Mouse (Mus musculus) embryonic stem cell, embryonic (primary cell): ENCODE data around the gene Arl6ip5.

Source experiments
- CTCF ChIA-PET, 4 experiments: fragments of 300-600 bp in 2 of 4; fragments of 350-600 bp in 2 of 4; sonication (Branson Sonifier 250); formaldehyde crosslinking; loops; one replicate each; lab custom pipeline; 2022; ENCODE audit warnings: inconsistent platforms in 2 of 4; lab: Charles Lee
- POLR2A ChIA-PET, 4 experiments: fragments of 300-600 bp in 2 of 4; fragments of 350-600 bp in 2 of 4; sonication (Branson Sonifier 250); formaldehyde crosslinking; loops; one replicate each; lab custom pipeline; 2022; ENCODE audit warnings: antibody characterized with exemption in 4 of 4, inconsistent platforms in 1 of 4; lab: Charles Lee

Arl6ip5 gene

DNA sequence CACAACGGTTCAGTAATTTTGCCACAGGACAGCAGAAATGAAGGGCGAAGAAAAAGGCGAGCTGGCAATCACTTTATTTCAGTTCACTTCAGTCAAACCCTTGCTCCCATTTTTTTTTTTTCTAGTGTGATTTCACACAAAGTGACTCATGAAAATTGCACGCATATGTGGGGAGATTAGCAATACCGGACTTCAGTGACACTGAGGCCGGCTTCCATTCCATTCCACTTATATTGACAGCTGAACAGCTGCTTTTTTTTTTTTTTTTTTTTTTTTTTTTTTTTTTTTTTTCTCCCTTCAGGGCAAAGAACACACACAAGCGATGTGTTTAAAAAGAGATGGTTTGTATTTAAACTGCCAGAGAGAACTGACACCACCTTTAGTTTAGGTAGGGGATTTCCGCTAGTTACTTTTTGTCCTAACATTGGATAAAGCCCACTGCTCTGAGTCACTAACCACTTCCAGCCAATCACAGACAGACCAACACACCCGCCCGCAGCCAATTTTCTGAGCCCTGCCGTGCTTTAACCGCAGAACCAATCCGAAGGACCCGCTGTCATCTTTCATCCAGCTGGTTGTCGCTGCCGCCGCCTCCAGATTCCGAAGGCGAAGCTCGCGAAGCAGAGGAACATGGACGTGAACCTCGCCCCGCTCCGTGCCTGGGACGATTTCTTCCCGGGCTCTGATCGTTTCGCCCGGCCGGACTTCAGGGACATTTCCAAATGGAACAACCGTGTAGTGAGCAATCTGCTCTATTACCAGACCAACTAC is at the start of gene Arl6ip5:
Arl6ip5 (plus strand) TSS at position 499 of the 771 bp plus-strand sequence.
- ChIA-PET POLR2A (interaction anchor here in 2 of 4 experiments (0.6 to 4.2 kb wide), 24 partner anchors 9 to 745 kb away, joined by 3 to 13 read pairs (median 4); partner anchors contain the start of genes Eogt (in 1 of the 2) and Tmf1 (in 1 of the 2)), CTCF (interaction anchor here in 3 of 4 experiments (0.7 to 1.9 kb wide), 6 partner anchors 29 to 1273 kb away, joined by 3 to 6 read pairs (median 3); partner anchors contain the start of gene Eogt (in 1 of the 3))

DNA sequence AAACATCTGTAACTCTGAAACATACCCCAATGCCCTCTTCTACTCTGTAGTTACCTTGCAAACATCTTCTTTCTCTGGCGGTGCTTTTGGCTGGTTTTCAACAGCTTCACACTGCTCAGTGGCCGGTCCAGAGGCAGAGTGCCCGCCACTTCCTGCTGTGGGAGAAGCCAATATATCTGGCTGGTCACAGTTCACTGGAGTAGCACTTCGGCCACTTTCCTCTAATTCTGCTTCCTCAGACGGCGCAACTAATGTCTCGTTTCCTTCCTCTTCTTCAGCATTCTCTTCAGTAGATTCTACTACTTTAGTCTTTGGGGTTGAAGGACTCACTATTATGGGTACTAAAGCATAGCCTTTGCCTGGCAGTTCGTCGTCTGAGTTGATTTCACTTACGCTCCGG is 34.8 kb upstream of the Arl6ip5 start:
- POLR2A ChIA-PET, result interaction anchor here in 2 of 4 experiments (0.8 to 1.3 kb wide), 4 partner anchors 12 to 36 kb away, joined by 3 read pairs; no protein-coding TSS in a partner anchor
- CTCF ChIA-PET, result no interaction called here

DNA sequence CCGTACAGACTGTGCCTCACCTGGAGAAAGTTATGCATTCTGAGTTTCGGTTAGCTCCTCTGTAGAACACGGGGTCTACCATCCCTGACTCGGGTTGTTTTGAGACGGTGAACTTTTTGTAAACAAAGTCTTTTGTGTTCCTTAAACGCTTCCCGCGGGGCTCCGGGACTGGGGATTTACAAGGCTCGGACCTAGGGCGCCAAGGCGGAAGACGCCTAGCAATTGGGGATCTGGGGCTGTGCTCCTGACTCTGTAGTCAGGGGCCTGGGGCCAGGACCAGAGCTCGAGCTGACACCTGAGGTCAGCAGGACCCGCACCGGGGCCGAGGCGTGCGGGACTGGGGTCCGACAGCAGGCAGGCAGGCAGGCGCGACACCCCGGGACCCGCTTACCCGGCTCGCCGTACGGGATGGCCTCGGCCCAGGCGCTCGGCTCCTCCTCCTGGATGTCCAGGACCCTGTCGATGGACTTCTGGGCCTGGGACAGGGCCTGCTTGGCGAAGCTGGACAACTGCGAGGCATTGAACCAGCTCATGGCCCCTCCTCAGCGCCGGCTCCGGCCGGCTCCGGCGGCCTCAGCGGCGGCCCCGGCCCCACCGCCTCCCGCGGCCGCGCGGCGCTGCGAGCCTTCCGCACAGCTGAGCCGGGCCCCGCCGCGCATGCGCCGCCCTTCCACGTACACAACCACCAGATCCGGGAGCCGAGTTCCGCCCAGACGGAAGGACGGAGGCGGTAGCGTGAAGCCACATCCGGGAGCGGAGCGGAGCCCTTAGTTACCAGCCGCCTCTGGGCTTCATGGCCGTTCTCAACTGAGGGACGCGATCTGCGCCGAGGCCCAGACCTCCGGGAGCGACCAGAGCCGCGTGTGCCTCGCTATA is 31.8 kb upstream of the Arl6ip5 start, which contains the start of gene Tmf1:
Tmf1 (minus strand) TSS at position 632 of the 876 bp plus-strand sequence.
- CTCF ChIA-PET, result interaction anchor here in 1 of 4 experiments (1.5 kb wide), 1 partner anchor 30 kb away, joined by 4 read pairs; the partner anchor contains the start of gene Eogt
- POLR2A ChIA-PET, result interaction anchor here in 3 of 4 experiments (0.5 to 7.7 kb wide), 30 partner anchors 8 to 218 kb away, joined by 3 to 76 read pairs (median 6); partner anchors contain the start of genes Eogt (in 3 of the 3), Uba3 (in 3 of the 3) and Arl6ip5 (in 1 of the 3)

DNA sequence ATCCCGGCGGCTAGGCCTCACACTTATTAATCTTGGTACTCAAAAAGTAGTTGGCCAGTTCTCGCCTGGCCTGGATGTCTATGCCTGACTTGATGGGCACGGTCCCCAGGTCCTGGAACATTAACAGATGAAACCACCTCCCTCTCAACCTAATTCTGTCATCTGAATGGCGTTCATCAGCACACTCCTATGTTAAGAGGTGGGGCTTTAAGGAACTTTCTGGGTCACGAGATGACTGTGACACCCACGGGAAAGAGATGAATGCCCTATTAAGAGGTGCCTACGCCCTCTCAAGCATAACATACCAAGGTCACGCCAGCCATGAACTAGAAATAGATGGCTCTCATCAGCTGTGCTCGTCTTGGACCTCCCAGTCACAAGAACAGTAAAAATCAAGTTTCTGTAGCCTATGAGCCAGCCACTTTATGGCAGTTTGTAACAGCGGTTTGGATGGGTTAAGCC is 31.1 kb upstream of the Arl6ip5 start:
- CTCF ChIA-PET, result no interaction called here
- POLR2A ChIA-PET, result interaction anchor here in 3 of 4 experiments (0.9 to 7.7 kb wide), 27 partner anchors 9 to 217 kb away, joined by 3 to 76 read pairs (median 6); partner anchors contain the start of genes Uba3 (in 3 of the 3), Arl6ip5 (in 2 of the 3) and Eogt (in 2 of the 3)

DNA sequence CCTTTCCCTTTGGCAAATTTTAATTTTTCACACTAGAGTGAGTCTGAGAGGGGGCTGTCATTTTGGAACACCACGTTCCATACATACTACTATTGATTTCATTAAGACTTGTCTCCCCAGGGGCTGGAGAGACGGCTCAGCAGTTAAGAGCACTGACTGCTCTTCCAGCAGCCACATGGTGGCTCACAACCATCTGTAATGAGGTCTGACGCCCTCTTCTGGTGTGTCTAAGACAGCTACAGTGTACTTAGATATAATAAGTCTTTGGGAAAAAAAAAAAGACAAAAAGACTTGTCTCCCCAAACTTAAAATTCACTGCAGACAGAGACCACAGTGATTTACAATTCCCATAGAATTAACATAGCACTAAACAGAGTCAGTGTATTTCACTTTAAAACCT is 10.1 kb upstream of the Arl6ip5 start:
- ChIA-PET POLR2A (interaction anchor here in 2 of 4 experiments (0.9 to 6.2 kb wide), 8 partner anchors 10 to 52 kb away, joined by 3 to 76 read pairs (median 6); partner anchors contain the start of genes Tmf1 (in 2 of the 2), Arl6ip5 (in 1 of the 2) and Eogt (in 1 of the 2)), CTCF (interaction anchor here in 1 of 4 experiments (0.7 kb wide), 1 partner anchor 28 kb away, joined by 3 read pairs; no protein-coding TSS in a partner anchor)

DNA sequence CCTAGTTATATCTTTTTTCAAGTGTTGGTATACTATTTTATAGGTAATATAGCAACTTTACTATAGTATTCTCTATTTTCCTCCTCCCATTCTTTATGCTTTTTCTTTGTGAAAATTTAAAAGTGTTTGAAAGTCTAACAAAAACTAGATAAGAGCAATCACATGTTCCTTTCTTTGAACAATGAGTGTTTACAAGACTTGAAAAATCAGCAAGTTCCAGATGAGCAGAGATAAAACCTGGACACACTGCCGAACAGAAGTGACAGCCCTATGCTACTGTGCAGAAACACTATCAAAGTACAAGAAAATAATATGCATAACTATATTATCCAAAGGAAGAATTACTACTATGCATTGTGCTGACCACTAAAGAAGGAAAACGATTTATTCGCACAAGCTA is 8.0 kb upstream of the Arl6ip5 start:
- ChIA-PET POLR2A (interaction anchor here in 1 of 4 experiments (6.2 kb wide), 1 partner anchor 22 kb away, joined by 76 read pairs; the partner anchor contains the start of gene Tmf1), CTCF (no interaction called here)

DNA sequence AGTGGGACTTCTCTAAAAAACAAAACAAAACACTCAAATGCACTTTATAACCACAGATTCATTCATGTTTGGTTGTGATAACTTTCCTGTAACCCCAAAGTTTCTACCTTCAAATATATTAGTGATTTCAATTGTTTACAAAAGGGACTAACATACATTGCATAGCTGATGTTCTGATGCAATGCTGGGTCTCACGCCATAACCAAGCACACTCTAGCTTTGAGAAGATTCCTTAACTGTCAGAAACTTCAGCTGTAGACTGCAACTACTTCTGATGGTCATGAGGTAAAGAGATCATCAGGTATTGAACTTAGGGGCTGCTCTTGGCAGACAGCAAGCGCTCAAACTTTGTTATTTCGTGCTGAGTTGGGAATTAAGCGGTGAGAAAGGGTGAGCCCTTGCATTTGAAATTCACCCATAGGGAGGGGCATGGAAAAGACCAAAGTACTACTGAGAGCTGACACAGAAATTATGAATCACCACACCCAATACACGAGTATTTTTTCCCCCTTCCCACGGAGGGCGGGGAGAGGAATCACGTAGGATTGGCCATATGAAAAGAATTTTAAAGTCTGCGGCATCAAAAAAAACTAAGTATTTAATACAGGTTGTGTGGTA is 6.1 kb upstream of the Arl6ip5 start:
- ChIA-PET POLR2A (interaction anchor here (0.6 to 6.2 kb wide), 26 partner anchors 11 to 1547 kb away, joined by 3 to 76 read pairs (median 5); partner anchors contain the start of genes Tmf1 (in 2 of the 4) and Eogt (in 1 of the 4)), CTCF (no interaction called here)

DNA sequence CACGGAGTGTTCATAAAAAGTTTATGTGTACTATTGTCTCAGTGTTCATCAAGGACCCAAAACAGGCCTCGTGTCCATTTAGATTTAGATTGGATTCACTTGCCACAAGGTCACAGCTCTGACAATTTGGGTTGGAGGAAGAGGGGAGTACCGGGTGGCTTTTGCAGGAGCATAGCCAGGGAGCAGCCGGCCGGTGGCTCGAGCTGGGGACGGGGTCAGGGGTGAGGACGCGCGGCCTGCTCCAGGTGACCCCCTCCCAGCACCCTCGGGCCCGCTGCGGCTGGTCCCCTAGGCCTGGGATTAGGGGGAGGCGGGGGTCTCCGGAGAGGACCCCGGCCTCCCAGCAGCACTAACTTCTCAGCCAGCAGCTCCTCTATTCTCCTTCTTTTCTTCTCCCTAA is 5.5 kb upstream of the Arl6ip5 start:
- CTCF ChIA-PET, result interaction anchor here in 3 of 4 experiments (0.6 to 1.4 kb wide), 8 partner anchors 21 to 215 kb away, joined by 3 to 5 read pairs (median 3); no protein-coding TSS in a partner anchor
- POLR2A ChIA-PET, result interaction anchor here (0.6 to 6.2 kb wide), 60 partner anchors 9 to 1547 kb away, joined by 3 to 76 read pairs (median 5); partner anchors contain the start of genes Tmf1 (in 3 of the 4), Eogt (in 1 of the 4) and Mitf (in 1 of the 4)

DNA sequence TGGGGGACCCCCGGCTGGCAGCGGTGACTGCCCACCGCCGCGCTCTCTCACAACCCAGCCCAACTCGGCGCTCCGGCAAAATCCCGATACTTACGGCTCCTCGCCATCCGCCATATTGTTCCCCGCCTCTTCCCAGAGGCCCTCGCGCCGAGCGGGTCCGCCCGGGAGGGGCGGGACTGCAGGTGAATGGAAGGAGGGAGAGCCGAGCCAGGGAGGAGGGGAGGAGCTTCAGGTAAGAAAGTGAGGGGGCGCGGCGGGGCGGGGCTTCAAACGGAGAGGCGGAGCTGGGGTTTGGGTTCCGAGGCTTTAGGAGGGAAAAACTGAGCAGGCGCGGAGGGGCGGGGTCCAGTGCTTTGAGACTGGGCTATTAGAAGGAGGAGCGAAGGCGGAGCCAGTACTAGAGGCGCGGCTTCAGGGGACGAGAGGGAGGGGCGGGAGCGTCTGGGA is 5.0 kb upstream of the Arl6ip5 start, which contains the start of gene Uba3:
Uba3 (minus strand) TSS at position 209 of the 447 bp plus-strand sequence.
- ChIA-PET POLR2A (interaction anchor here (0.5 to 6.2 kb wide), 88 partner anchors 9 to 1548 kb away, joined by 3 to 76 read pairs (median 4); partner anchors contain the start of genes Tmf1 (in 3 of the 4), Lmod3 (in 2 of the 4), Mitf (in 2 of the 4) and Eogt (in 1 of the 4)), CTCF (interaction anchor here in 3 of 4 experiments (0.6 to 1.4 kb wide), 10 partner anchors 21 to 751 kb away, joined by 3 to 5 read pairs (median 3); no protein-coding TSS in a partner anchor)

DNA sequence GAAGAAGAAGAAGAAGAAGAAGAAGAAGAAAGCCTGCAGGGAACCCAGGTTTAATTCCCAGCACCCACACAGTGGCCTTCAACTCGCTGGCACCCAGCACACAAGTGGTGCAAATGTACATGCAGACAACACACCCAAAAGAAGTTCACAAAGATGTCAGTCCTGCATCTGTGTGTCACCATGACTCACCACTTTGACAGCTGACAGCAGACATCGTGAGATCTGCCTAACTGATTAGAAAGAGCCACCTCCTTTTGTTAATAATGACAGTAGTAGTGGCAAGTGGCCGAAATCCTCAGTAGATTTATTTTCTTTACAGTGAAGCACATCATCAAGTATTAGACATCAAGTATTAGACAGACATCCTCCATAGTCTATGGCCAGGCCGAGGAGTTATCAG is 3.4 kb upstream of the Arl6ip5 start:
- ChIA-PET POLR2A (interaction anchor here in 3 of 4 experiments (0.6 to 2.1 kb wide), 15 partner anchors 10 to 1648 kb away, joined by 3 to 12 read pairs (median 4); partner anchors contain the start of gene Tmf1 (in 1 of the 3)), CTCF (interaction anchor here in 2 of 4 experiments (0.6 to 0.7 kb wide), 3 partner anchors 9 to 585 kb away, joined by 4 to 18 read pairs (median 5); no protein-coding TSS in a partner anchor)

DNA sequence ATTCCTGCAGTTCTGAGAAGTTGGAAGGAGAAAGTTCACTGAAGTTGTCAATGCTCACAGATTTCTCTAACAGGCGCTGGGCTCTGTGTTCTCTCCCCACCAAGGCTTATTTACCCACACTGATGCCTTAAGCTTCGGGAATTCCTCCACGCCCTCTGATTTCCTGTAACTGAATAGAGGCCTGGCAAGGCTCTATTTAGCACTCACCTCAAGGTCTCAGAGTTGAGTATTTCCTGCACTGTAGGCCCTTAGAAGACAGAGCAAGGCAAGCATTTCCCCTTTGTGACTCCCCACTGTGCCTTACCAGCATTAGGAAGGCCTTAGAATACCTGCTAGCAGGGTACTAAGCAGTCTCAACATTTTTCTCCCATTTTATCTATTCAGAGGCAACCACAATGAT is 2.1 kb upstream of the Arl6ip5 start:
- POLR2A ChIA-PET, result interaction anchor here in 2 of 4 experiments (0.6 to 1.6 kb wide), 9 partner anchors 15 to 528 kb away, joined by 3 to 9 read pairs (median 4); partner anchors contain the start of gene Tmf1 (in 1 of the 2)
- CTCF ChIA-PET, result no interaction called here

DNA sequence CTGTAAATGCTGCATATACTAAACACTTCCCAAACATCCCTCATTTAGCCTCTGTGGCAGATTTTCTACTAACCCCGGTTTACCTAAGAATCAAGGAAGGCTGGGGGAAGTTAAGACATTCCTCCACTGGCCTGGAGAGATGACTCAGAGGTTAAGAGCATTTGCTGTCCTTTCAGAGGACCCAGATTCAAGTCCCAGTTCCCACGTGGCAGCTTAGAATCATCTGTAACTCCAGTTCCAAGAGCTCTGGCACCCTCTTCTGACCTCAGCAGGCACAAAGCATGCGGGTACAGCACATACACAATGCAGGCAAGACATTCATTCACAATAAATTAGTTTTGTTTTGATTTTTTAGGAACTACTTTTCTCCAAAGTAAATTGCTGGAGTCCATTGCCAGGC is 1.3 kb upstream of the Arl6ip5 start:
- POLR2A ChIA-PET, result interaction anchor here in 1 of 4 experiments (0.6 to 4.2 kb wide), 4 partner anchors 30 to 70 kb away, joined by 3 to 13 read pairs (median 4); partner anchors contain the start of gene Eogt
- CTCF ChIA-PET, result interaction anchor here in 1 of 4 experiments (1.9 kb wide), 1 partner anchor 208 kb away, joined by 6 read pairs; no protein-coding TSS in a partner anchor

DNA sequence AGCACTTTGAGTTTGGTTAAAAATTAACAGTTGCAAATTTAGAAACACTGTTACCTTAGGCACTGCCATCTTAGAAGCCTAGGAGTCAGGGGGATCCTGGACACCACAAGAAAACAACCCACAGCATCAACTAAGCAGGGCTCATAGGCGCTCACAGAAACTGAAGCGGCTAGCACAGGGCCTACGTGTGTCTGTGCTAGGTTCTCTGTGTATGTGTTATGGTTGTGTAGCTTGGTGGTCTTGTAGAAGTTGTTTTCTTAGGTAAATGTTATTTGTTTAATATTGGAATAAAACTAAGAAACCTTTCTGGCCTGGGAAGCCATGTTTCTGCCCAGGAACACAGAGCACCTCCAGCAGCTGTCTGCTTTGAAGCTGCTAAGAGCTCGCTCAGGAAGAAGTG is 738 bp upstream of the Arl6ip5 start:
- ChIA-PET POLR2A (interaction anchor here in 2 of 4 experiments (0.6 to 4.2 kb wide), 16 partner anchors 12 to 746 kb away, joined by 3 to 13 read pairs (median 4); partner anchors contain the start of genes Eogt (in 1 of the 2) and Tmf1 (in 1 of the 2)), CTCF (interaction anchor here in 3 of 4 experiments (0.7 to 1.9 kb wide), 3 partner anchors 61 to 1274 kb away, joined by 3 to 6 read pairs (median 3); partner anchors contain the start of gene Eogt (in 1 of the 3))

DNA sequence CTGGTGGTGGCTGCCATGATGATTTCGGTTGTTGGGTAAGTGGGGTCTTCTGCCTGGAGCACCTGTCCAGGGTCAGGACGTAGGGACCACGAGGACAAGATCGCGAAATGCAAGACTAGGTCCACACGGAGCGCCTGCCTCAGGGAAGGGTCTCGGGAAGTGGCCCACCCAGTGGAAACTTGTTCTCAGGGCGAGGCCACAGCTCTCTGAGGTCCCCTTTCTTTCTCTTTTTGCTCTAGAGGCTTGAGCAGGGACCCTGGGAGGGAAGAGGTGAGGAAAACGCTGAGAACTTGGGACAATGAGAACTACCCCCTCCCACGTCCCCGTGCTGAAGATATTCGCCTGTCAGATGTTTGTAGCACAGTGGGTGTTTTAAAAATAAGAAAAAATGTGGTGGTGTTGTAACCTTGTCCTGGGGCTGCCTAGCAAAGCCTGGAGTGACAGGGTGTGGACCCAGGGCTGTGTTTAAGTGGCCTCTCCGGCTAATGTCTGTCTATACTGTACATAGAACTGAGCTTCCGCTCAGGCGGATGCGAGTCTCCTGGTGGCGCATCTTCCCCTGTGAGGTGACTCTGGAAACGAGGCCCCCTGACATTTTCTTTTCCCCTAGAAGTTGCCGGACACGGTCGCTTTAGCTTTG is 593 bp downstream of the Arl6ip5 start:
- POLR2A ChIA-PET, result interaction anchor here in 3 of 4 experiments (0.6 to 4.2 kb wide), 23 partner anchors 10 to 186 kb away, joined by 3 to 13 read pairs (median 3); partner anchors contain the start of genes Eogt (in 1 of the 3) and Tmf1 (in 1 of the 3)

DNA sequence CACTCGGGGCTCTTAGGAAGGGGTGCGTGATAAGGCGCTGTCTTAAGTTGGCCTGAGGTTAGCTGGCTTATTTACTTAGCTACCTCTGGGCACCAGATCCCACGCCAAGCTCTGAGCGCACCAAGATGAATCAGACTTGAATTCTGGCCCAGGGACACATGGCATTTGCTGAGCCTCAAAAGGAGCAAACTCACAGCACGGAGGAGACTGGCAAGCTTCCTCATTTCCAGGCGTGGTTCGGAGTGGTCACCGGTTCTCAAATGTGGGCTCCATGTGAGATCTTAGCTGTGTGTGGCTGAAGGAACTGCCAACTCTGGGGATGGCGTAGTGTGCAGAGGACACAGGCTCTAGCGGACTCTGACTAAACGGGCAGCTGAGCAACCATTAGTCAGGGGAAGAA is 1.5 kb downstream of the Arl6ip5 start:
- POLR2A ChIA-PET, result interaction anchor here in 3 of 4 experiments (0.9 to 4.2 kb wide), 8 partner anchors 10 to 64 kb away, joined by 3 to 13 read pairs (median 6); partner anchors contain the start of gene Eogt (in 1 of the 3)
- CTCF ChIA-PET, result interaction anchor here in 1 of 4 experiments (0.7 kb wide), 1 partner anchor 524 kb away, joined by 5 read pairs; no protein-coding TSS in a partner anchor

More for the DNA sequence above, 593 bp downstream of the Arl6ip5 start:
- CTCF ChIA-PET, result interaction anchor here in 2 of 4 experiments (0.7 to 1.9 kb wide), 5 partner anchors 29 to 525 kb away, joined by 3 to 6 read pairs (median 4); no protein-coding TSS in a partner anchor
